Mouse (Mus musculus) thymus, postnatal 0 days (tissue): ENCODE data around the gene Pxmp4. TPM values are rescaled to one million over a fixed set of nuclear protein-coding genes. Genes with fewer than 3 reads are reported as not detected.

Experiments
- DNase-seq: peaks from one replicate; pipeline ENCODE4 v3.0.0-alpha.2; 2015; ENCODE audit warnings: low spot score
- polyA plus RNA-seq: library from polyadenylated mRNA; unstranded; fragments of >200 nt; fragmentation: Nextera tagmentation; extraction: Ambion mirVana; gene quantifications from 2 replicates; pipeline ENCODE4 v1.2.1, GENCODE M21; 2015

The Pxmp4 gene
- polyA plus RNA-seq, 1 experiment from 2014 or later, result 52.1 TPM

DNA sequence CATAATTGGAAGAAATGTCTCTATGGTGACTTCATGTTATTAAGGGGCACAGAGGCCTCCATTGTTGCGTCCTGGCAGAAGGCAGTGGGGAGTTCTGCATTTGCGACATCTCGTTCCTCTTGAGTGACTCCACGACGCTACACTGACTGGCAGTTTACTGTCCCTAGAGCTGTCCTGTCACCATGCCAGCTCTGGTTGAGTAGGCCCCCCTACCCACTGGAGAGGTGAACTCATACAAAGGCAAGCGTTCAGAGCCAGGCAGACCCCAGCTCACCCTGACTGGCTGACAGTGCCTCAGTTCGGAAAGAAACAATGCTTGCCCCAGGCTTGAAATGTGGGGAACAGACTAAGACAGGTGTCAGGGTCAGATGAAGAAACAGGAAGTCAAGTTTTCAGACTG, 29.2 kb downstream of the Pxmp4 start:
- no peak for DNase-seq

GRCm38 (mm10) chr2:154572996-154573395, 30.5 kb downstream of the Pxmp4 start:
- no peak for DNase-seq

DNA sequence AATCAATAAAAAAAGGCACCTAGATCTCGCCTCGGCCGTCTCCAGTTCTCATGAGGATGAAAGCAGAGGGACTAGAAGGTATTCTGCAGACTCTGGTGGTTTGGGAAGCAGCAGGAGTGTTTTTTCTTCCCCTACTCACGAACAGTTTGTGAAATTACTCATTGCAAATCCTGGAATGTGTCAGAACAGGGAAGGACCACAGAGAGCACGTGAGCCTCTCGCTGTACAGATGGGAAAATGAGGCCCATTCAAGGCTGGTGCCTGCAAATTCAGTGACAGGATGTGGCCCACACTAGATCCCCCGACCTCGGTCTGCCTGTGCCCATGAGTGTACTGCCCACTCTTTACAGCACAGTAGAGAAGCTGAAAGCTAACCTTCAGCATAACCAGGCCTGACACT, 31.5 kb downstream of the Pxmp4 start:
- no peak for DNase-seq

DNA sequence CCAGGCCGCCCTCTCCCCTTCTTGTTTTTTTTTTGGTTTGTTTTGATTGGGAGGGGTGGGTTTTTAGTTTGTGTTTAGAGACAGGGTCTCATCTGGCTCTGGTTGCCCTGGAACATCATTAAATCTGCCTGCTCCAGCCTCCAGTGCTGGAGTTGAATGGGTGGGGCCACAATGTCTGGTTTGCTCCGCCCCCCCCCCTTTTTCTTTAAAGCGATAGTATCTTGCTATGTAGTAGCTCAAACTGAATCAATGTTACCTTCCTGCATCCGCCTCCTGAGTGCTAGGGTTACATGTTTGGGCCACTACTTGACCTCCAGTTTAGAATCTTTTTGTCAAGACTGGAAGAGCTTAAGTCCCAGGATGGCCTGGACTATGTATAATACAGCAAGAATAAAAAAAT, 32.2 kb downstream of the Pxmp4 start:
- DNase-seq, result no peak

- no peak for DNase-seq
Measured at GRCm38 (mm10) chr2:154570666-154571065, 32.8 kb downstream of the Pxmp4 start.

GRCm38 (mm10) chr2:154569836-154570286, 33.6 kb downstream of the Pxmp4 start, which contains the start of gene E2f1:
E2f1 (minus strand) TSS chr2:154569892.
- peak; percentile 96 for DNase-seq

DNA sequence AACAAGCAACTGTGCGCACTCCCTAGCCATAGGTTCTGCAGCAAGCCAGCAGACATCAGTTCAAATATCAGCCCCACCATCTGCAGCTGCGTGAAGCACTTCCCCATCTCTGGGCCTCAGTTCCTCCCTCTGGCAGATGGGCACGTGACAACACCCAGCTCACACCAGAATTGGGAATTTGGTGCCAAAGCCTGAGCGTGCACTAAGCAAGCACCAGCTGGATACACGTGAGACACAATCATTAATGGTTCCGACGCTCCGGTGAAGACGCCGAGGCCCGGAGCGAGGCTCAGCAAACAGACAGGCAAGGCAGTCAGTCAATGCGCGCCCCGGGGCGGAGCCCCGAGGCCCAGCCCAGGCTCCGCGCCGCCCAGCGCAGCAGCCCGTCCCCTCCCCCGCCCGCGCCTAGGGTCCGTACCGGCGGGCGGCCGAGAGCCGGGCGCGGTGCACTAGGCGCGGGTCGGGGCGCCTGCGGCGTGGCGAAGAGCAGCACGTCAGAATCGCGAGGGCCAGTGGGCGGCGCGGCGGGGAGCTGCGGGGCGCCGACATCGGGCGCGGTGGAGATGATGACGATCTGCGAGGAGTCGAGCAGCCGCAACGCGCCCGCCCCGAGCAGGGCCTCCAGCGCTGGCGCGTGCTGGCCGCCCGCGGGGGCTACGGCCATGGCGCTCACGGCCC, 34.3 kb downstream of the Pxmp4 start:
- DNase-seq, result peak; percentile 63

GRCm38 (mm10) chr2:154568329-154569070, 35.0 kb downstream of the Pxmp4 start:
- DNase-seq, result no peak

GRCm38 (mm10) chr2:154567766-154568165, 35.7 kb downstream of the Pxmp4 start:
- no peak for DNase-seq

- no peak for DNase-seq
Measured at GRCm38 (mm10) chr2:154566641-154567040, 36.9 kb downstream of the Pxmp4 start.

GRCm38 (mm10) chr2:154565562-154565961, 37.9 kb downstream of the Pxmp4 start:
- no peak for DNase-seq

- no peak for DNase-seq
Measured at GRCm38 (mm10) chr2:154563612-154564170, 39.8 kb downstream of the Pxmp4 start.

GRCm38 (mm10) chr2:154558264-154559039, 45.1 kb downstream of the Pxmp4 start, which contains the start of gene Necab3:
Necab3 (minus strand) TSS chr2:154558890.
- peak; percentile 72 for DNase-seq

- no peak for DNase-seq
Measured at GRCm38 (mm10) chr2:154557184-154557832, 46.2 kb downstream of the Pxmp4 start.

- DNase-seq, result no peak
Measured at GRCm38 (mm10) chr2:154555235-154555634, 48.3 kb downstream of the Pxmp4 start.

- peak; percentile 67 for DNase-seq
Measured at GRCm38 (mm10) chr2:154552424-154552907, 51.0 kb downstream of the Pxmp4 start.

GRCm38 (mm10) chr2:154551927-154552326, 51.6 kb downstream of the Pxmp4 start:
- DNase-seq, result no peak

GRCm38 (mm10) chr2:154551476-154551875, 52.0 kb downstream of the Pxmp4 start, which contains the start of gene Actl10:
Actl10 (plus strand) TSS chr2:154551776.
- DNase-seq, result no peak

- no peak for DNase-seq
Measured at GRCm38 (mm10) chr2:154550937-154551336, 52.6 kb downstream of the Pxmp4 start.

GRCm38 (mm10) chr2:154549886-154550189, 53.7 kb downstream of the Pxmp4 start:
- no peak for DNase-seq
